Mouse (Mus musculus): Measurements from ENCODE around the gene Nup153.
A peak's percentile ranks its signal among the peaks of the same experiment; 100 is the strongest.

The Nup153 gene

GRCm38 (mm10) chr13:46727837-46728268 lies at the start of gene Nup153:
Gene Nup153 (minus strand): TSS chr13:46727940.
- peak; percentile 98 for DNase-seq (ENCODE audit: low read depth)

GRCm38 (mm10) chr13:46777461-46777860 lies 49.7 kb upstream of the Nup153 start:
- DNase-seq (ENCODE audit: low read depth), result no peak

- no peak for DNase-seq (ENCODE audit: low read depth)
Observed at GRCm38 (mm10) chr13:46776636-46777305, 49.0 kb upstream of the Nup153 start.

GRCm38 (mm10) chr13:46774998-46775397 lies 47.3 kb upstream of the Nup153 start:
- peak; percentile 18 for DNase-seq (ENCODE audit: low read depth)

GRCm38 (mm10) chr13:46772581-46772980 lies 44.8 kb upstream of the Nup153 start:
- no peak for DNase-seq (ENCODE audit: low read depth)

- no peak for DNase-seq (ENCODE audit: low read depth)
Observed at GRCm38 (mm10) chr13:46765361-46765760, 37.6 kb upstream of the Nup153 start.

GRCm38 (mm10) chr13:46763210-46763609 lies 35.5 kb upstream of the Nup153 start:
- no peak for DNase-seq (ENCODE audit: low read depth)

GRCm38 (mm10) chr13:46760921-46761320 lies 33.2 kb upstream of the Nup153 start:
- no peak for DNase-seq (ENCODE audit: low read depth)

- no peak for DNase-seq (ENCODE audit: low read depth)
Observed at GRCm38 (mm10) chr13:46759281-46759809, 31.6 kb upstream of the Nup153 start.

- no peak for DNase-seq (ENCODE audit: low read depth)
Observed at GRCm38 (mm10) chr13:46758627-46759026, 30.9 kb upstream of the Nup153 start.

- no peak for DNase-seq (ENCODE audit: low read depth)
Observed at GRCm38 (mm10) chr13:46757946-46758345, 30.2 kb upstream of the Nup153 start.

- DNase-seq (ENCODE audit: low read depth), result no peak
Observed at GRCm38 (mm10) chr13:46753294-46753693, 25.6 kb upstream of the Nup153 start.

- DNase-seq (ENCODE audit: low read depth), result no peak
Observed at GRCm38 (mm10) chr13:46752566-46753229, 25.0 kb upstream of the Nup153 start.

GRCm38 (mm10) chr13:46748138-46748873 lies 20.6 kb upstream of the Nup153 start:
- DNase-seq (ENCODE audit: low read depth), result no peak

GRCm38 (mm10) chr13:46743821-46744220 lies 16.1 kb upstream of the Nup153 start:
- DNase-seq (ENCODE audit: low read depth), result no peak

GRCm38 (mm10) chr13:46742367-46742766 lies 14.6 kb upstream of the Nup153 start:
- DNase-seq (ENCODE audit: low read depth), result no peak

- no peak for DNase-seq (ENCODE audit: low read depth)
Observed at GRCm38 (mm10) chr13:46739426-46739825, 11.7 kb upstream of the Nup153 start.

GRCm38 (mm10) chr13:46737482-46737881 lies 9.7 kb upstream of the Nup153 start:
- no peak for DNase-seq (ENCODE audit: low read depth)

GRCm38 (mm10) chr13:46736479-46736865 lies 8.7 kb upstream of the Nup153 start:
- DNase-seq (ENCODE audit: low read depth), result no peak

GRCm38 (mm10) chr13:46735808-46736478 lies 8.2 kb upstream of the Nup153 start:
- no peak for DNase-seq (ENCODE audit: low read depth)

GRCm38 (mm10) chr13:46735219-46735807 lies 7.6 kb upstream of the Nup153 start:
- no peak for DNase-seq (ENCODE audit: low read depth)

- DNase-seq (ENCODE audit: low read depth), result no peak
Observed at GRCm38 (mm10) chr13:46729998-46730397, 2.3 kb upstream of the Nup153 start.

Measured in c-Kit-positive CD71-negative TER-119-negative erythroid progenitor cells, embryonic 14.5 days (primary cell).